Mouse (Mus musculus): ENCODE measurements around the gene Prorsd1. TPM values are rescaled to one million over a fixed set of nuclear protein-coding genes. Genes with fewer than 3 reads are reported as not detected.

Prorsd1 gene
- total RNA-seq (2023), result 10 to 100 TPM; 15.7 to 16.0 TPM

DNA sequence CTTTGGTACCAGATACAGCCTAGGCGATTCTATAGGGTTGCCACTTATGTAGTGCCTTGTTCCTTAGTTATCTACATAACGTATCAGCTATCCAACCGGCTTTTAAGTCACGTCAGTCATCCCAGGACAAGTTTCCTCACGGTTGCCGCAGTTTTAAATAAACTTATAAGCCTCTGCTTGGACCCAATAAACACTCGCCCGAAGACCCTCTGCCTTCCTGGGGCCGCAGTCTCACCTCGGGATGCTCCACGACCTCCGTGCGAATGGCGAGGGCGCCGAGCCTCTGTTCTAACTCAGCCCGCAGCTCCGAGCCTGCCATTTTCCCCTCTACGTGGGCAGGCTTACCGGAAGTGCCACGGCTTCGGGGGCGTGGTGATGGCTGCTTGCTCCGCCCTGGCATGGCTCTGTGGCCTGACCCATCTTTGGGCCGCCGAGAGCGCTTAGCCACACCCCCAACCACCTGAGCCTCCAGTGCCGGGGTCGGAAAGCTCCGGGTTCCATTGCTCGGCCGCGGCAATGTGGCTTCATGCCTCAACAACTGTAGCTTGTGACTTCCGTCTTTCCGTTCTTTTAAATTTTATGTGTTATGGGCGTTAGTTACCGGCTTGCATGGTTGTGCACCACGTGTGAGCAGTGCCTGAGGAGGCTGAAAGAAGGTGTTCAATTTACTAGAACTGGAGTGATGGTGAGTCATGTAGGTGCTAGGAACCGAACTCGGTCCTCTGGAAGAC lies at the start of gene Prorsd1:
TSS of gene Prorsd1 (minus strand) at position 352 of the 731 bp plus-strand sequence.

DNA sequence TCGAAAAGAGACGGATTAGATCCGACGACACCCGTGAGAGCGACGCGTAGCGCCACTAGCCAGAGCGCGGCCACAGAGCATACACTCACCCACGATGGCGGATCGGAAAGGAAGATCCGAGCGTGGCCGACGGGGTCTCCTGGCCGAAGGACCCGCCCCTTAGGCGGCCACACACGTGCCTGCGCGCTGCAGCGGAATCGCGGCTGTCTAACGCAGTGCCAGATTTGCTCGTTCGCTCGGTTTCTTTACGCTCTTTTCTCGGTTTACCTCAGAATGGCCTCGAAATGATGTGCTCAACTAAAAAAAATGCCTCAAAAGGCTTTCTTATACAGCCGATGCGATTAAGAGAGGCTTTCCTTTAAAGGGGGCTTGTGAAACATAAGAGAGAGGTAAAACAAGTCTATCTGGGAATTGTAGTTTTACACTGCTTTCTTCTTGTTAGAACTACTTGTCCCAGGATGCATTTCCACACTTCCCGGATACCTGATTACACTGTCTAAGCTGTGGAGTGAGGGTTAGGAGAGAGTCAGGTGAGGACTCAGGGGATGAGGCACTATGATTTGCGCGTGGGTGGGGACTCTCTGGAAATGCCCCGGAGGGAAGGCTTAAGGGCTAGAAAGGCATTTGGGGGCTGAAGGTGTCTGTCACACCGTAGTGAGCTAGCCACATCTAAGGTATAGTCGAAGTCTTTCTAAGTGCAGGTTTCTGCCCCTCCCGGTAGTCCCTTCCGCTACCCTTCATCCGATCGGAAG lies 33.1 kb upstream of the Prorsd1 start, which contains the start of the genes Clhc1 and Rps27a:
TSS of gene Clhc1 (plus strand) at position 199 of the 752 bp plus-strand sequence.
TSS of gene Rps27a (minus strand) at position 358 of the 752 bp plus-strand sequence.

DNA sequence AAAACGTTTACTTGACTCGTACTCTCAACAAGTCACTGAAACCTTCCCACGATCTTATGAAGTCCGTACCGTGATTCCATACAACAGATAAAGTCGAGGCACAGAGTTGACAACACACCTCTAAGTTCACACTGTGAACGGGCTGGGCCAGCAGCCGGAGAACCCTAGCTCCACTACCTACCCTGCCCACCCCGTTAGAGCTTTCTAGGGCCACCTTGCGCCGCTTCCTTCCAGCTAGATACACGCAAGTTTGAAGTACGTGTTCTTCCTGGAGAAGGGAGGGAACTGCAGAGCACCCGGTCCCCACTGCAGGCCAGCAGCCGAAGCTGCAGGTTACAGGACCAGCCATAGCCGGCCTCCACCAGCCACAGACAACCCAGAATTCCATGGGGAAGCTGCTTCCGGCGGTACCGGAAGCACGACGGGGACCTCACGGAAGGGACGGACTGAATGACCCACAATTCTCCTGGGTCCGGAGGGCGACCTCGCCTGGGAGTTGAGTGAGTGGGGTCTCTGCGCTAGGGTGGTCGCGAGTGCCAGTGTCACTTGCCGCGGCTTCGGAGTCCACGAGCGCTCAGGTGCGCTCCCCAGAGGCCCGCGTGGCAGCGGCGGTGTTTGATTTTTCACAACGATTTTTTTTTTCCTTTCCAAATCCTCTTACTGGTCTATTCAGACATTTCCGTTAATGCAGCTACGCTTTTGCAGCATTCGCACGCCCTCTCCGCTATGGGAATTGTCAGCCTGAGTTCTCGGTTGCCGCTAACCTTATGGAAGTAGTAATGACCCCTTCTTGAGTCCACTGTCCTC lies 11.4 kb upstream of the Prorsd1 start, which contains the start of gene Mtif2:
TSS of gene Mtif2 (plus strand) at position 421 of the 807 bp plus-strand sequence.

Other genes with a start within 250 kb of the Prorsd1 start
- 10 to 100 TPM; 27.4 to 35.3 TPM for gene Ccdc88a, start 141.4 kb downstream of the Prorsd1 start, total RNA-seq (2023)
- gene Mtif2, start 11.4 kb upstream of the Prorsd1 start, total RNA-seq (2023), result 10 to 100 TPM; 10.6 to 14.9 TPM
- not detected for gene Clhc1, start 32.9 kb upstream of the Prorsd1 start, total RNA-seq (2023)
- 100 to 1,000 TPM; 874 to 939 TPM for gene Rps27a, start 33.1 kb upstream of the Prorsd1 start, total RNA-seq (2023)
- gene Rtn4, start 177.9 kb upstream of the Prorsd1 start, total RNA-seq (2023), result 100 to 1,000 TPM in 1 of 2 experiments, 10 to 100 TPM in 1; 96.8 to 107 TPM

All from neutrophil, adult 83 days (primary cell).